Mouse (Mus musculus): ENCODE measurements around the gene Hpse2.
A peak's percentile ranks its signal among the peaks of the same experiment; 100 is the strongest.

Hpse2 gene

DNA sequence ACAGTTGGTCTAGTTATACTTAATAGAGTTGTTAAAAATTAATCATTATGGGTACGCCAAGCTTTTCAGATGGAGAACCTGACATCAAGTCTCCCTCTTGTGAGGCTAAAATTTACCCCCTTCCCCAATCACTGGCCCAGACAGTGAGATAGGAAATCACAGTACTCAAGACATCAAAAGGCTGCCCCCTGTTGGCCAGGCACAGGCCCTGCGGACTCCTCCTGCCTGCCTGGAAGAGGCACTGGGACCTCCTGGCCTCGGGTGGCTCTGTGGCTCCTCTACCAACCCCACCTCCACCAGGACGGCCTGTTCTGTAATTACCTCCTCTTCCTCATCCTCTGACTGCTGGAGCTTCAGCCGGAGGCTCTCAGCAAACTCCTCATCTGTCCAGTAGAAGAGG is 610.4 kb downstream of the Hpse2 start:
- peak; percentile 49 for DNase-seq (ENCODE audit: low read depth)

DNA sequence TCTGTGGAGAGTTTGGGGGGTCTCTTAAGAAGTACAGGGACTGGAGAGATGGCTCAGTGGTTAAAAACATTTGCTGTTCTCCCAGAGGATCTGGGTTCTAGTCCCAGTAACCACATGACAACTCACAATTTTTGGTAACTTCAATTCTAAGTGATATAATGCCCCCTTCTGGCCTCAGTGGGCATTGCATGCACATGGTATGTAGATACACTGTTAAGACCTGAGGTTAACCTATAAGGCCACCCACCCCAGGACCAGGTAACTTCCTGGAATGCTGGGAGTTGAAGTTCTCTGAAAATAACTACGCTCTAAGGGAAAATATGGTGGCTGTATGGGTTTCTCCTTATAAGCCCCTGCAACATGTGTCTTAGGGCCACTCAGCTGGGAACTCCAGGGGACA is 611.3 kb downstream of the Hpse2 start:
- peak; percentile 67 for DNase-seq (ENCODE audit: low read depth)

DNA sequence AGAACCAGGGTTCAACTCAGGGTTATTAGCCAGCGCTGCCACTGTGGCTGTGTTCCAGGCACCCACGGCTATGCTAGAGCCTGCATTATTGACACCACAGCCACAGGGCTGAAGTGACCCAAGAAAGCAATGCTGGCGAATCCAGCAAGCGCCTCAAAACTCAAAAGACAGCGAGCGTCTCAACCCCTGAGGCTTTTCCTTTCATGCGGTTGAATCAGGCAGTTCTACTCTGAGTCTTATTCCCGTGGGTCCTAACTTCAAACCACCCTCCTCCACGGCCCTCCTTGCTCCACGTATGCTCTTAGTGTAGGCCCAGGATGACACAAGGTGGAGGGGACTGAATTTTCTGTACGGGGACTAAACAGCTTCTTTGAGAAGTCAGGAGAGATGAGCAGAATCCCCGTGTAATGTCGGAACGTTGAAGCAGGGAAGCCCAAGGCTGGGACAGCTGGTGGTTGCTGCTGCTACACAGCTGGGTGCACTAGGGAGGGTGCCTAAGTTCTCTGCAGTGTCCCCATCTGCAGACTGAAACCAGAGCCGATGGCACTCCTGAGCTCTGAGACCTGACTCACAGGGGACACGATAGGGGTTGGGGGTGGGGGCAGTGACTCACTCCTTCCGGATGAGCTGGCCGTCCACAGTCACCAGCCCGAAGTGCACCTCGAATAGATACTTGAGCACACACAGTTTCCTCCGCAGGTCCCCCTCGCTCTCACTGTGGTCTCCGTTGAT is 617.8 kb downstream of the Hpse2 start:
- DNase-seq (ENCODE audit: low read depth), result no peak

DNA sequence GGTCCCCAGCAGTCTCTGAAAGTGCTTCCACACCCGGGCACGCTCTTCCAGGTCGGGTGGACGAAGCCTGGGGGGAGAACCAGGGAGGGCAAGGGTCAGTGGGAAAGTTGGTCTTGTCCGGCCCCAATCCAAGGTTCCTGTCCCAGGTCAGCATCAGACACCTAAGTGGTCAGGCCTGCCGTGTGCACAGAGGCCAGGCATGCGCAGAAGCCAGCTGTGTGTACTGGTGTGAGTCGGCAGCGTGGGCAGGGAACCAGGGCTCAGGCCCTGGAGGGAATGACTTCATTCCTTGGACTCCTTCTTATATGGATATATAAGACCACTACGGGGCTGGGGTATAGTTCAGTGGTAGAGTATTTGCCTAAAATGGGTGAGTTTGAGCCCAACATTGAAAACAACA is 618.5 kb downstream of the Hpse2 start:
- DNase-seq (ENCODE audit: low read depth), result no peak

DNA sequence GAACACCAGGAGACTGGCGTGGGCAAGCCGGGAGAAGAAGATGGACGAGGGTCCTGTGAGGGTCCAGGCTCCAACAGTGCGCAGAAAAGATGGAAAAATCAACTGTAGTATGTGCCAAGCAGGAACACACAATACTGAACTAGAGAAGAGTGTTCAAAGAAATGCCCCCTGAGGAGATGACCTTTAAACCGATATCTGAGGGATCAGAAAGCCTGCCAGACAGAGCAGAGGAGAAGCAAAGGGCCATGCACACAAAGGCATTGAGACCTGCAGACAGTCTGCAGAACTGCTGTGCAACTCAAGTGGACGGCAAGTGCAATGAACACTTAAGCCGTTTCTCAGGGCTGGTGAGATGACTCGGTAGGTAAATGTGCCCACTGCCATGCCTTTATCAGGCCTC is 620.8 kb downstream of the Hpse2 start:
- no peak for DNase-seq (ENCODE audit: low read depth)

DNA sequence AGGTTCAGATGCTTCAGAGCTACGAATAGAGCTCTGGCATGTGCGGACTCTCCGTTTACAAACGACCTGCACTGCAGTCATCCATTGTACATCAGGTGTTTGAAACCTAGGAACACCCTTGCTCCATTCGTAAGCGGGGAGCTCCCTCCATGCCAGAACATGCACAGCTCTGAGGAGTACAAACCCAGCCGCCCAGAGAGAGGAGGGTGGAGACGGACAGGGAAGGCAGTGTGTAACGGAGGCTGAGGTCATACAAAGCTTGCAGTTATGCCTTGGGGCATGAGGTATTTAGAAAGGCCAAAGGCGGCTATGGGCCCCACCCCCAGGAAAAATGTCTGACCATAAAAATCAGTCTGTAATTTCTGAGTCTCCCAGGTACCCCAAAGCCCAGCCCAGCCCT is 623.8 kb downstream of the Hpse2 start:
- DNase-seq (ENCODE audit: low read depth), result no peak

DNA sequence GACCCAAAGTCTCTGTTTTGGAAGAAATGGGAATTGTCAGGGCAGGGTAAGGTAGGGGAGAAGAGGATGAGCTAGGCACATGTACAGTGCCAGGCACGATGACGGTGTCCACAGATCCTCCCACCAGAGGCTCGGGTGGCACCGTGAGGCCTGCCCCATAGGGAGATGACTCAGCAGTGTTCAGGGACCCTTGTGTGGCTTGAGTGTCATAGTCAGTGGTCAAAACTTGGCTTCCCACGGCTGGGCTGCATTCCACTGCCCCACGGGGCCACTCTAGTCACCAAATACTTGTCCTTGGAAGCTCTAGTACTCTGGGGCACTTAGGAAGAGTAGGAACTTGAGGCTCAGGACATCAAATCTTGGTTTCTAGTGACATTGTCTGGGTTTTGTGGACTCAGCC is 631.5 kb downstream of the Hpse2 start:
- no peak for DNase-seq (ENCODE audit: low read depth)

DNA sequence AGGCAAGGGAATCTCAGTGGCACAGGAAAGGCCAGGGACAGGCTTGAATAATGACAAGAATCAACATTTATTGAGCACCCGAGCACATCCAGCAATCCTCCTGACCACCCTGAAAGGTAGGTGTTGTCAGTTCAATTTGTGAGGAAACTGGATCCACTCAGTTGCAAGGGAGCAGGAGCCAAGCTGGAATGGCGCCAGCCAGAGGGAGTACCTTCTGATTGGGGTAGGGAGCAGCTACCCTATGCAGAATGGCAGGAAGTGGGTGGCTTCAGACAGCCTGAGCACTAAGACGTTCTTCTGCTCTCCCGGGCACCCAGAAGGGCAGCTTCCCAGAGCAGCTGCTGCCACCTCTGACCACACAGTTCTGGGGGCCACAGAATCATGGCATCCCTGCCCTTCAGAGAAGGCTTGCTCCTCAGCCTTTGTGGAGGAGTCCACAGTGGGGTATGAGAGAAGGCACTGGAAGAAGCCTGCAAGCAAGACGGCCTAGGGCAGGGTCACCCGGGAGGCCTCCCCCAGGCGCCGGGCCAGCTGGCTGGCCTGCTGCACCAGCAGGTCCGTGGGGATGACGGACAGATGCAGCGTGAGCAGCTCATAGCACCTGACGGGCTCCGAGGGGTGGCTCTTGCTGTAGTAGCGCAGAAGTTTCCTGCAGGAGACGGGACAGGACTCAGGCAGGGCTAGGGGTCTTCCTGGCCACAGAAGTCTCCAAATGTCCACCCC is 632.8 kb downstream of the Hpse2 start:
- no peak for DNase-seq (ENCODE audit: low read depth)

DNA sequence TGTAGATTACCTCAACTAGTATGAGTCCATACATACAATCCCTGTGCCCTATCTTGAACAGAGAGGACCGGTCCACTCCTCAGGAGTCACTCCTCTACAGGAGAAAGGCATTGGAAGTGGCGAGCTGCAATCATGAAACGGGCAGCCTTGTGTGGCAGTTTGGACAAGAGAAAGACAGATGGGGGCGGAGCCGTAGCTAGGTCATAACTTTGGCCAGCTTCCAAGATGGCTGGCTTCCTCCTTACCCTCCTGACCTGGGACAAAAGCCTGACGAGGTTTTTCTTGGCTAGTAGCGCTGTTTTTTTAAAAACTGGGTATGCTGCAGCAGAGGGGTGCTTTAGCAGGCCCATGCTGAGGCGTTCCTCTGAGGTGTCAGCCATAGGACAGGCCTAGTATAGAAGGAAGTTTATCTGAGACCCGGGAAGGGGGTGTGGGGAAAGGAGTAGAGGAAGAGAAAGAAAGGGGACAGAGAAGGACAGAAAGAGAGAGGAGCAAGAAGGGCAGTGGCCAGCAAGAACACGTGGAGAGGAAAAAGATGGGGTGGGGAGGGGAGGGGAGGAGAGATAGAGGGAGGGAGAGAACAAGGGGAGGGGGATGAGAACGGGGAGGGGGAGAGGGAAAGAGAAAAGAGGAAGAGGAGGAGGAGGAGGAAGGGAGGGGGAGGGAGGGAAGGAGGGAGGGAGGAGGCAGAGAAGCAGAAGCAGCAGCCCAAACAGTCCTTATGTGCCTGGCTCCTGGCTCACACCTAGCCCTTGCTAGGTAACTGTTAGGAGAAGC is 634.8 kb downstream of the Hpse2 start:
- no peak for DNase-seq (ENCODE audit: low read depth)

DNA sequence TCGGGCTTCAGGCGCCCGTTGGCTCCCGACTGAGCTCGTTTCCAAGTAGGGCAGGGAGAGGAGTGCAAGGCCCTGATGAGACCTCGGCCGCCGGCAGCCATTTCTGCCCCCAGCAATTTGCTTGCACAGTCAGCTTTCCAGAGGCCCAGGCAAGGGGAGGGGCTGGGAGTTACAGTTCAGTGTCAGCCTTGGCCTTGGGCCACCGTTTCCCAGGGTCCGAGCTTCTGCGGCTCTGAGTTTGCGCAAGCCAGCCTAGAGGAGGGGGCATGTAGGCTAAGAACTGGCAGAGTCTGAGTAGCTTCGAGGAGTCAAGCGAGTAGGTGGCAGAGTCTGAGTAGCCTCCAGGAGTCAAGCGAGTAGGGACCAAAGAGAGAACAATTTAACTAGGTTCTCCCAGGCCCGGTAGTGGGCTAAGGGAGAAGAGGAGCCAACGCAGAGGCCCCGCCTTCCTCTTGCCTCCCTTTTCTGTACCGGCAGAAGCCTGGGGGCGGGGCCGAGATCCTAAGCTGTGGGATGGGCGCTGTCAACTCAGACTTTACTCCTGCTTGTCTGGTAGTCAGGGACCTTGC is 635.7 kb downstream of the Hpse2 start, which contains the start of gene Pyroxd2:
Gene Pyroxd2, minus strand, starts transcription at position 413 of the 569 bp plus-strand sequence.
- no peak for DNase-seq (ENCODE audit: low read depth)

DNA sequence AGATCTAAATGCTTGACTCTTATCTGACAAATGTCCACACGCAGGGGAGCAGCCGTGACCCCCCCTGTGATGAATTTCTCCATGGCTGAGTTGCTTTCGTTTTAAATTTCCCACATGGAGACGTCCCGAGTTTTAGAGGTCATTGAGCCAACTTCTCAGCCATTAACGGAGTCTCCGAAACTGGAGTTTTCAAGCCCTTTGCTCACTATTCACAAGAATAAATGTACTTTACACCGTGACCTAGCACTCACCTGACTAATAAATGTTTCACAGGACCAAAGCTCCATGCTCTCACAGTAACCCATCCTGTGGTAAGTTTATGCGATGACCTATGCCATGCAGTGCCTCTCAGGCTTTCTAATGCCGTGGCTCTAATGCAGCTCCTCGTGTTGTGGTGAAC is 638.0 kb downstream of the Hpse2 start:
- DNase-seq (ENCODE audit: low read depth), result no peak

DNA sequence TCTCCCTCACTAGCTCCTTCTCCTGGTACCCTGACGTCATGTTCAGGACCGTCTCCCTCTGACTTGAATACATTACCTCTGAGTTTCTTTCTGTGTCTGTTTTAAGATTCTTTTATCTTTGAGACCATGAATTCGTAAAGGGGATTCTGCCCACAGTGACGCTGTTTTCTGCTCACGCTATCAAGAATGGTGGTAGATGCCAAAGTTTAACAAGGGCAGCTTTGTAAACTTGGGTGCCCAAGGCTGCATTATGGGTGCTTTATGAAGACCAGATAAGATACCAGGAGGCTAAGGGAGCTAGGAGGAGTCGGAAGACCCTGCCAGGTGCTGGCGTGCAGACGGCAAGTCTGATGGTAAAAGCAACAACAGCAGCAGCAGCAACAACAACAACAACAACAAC is 641.5 kb downstream of the Hpse2 start:
- no peak for DNase-seq (ENCODE audit: low read depth)

DNA sequence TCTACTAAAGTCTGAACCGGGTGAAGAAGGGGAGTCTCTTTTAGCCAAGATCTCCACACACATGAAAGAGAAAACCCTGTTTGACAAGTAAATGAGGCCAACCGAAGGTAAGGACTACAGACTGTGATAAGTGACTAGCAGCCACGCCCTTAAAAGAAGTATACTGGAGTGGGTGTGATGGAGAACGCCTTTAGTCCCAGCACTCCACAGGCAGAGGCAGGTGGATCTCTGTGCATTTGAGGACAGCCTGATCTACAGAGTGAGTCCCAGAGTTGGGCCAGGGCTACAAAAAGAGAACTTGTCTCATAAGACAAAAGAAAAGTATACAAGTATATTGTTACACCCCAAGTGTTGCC is 642.3 kb downstream of the Hpse2 start:
- no peak for DNase-seq (ENCODE audit: low read depth)

DNA sequence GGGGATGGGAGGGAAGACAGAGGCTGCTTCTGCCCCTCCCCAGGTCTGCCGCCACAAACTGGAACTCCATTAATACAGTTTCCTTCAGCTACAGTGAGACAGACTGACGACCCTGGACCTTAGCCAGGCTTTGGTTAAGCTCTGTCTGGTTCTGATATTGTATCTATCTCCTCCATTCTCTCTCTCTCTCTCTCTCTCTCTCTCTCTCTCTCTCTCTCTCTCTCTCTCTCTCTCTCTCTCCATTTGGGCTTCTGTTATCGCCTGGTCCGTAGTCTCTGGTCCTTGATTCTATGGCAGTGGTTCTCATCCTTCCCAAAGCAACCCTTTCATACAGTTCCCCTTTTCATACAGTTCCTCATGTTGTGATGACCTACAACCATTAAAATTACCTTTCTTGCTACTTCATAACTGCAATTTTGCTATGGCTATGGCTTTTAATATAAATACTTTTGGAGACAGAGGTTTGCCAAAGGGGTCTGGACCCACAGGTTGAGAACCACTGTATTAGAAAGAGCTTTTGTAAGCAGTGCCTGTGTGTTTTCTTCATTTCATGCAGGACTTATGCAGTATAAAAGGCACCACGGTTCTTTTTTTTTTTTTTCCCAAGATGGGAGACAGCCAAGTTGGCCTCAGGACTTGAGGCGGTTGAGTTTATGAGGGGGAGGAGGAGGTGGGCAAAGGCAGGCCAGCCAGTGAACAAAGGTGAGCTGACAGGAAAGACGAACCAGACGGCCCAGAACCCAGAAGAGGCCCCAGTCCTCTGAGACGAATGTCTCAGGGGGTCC is 642.9 kb downstream of the Hpse2 start:
- no peak for DNase-seq (ENCODE audit: low read depth)

DNA sequence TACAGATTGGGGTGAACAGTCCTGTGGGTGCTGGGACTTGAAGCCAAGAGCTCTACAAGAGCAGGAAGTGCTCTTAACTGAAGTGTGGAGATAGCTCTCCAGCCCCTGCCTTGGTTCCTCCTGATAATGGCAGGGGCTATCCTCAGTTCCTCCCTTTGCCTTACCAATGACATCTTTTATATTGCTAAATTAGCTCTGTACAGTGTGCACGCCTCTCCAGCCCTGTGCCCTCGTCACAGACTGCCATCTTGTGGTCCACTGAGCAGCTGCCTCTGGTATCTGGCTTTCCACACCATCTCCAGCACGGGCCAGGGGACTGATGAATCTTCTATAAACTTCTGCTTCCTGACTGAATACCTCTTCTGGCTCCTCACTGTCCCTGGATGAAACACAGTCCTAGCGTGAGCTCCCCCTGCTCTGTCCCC is 644.0 kb downstream of the Hpse2 start:
- DNase-seq (ENCODE audit: low read depth), result no peak

DNA sequence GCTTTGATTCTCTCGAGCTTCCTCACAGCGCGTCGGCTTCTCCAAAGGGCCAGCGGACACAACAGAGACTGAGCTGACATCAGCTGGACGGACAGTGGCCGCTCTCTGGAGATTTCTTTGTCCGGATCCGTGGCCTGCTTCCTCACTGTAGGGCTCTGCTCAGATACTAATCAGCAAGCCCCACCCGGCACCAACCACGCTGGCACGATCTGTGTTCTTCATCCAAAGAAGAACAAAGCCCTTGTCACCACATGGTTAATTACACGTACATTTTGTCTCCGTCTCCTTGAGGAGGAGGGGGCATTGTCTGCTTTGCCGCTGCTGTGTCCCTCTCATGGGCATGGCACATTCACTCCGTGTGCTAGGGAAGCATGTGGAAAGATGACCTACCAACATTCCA is 644.9 kb downstream of the Hpse2 start:
- DNase-seq (ENCODE audit: low read depth), result no peak

DNA sequence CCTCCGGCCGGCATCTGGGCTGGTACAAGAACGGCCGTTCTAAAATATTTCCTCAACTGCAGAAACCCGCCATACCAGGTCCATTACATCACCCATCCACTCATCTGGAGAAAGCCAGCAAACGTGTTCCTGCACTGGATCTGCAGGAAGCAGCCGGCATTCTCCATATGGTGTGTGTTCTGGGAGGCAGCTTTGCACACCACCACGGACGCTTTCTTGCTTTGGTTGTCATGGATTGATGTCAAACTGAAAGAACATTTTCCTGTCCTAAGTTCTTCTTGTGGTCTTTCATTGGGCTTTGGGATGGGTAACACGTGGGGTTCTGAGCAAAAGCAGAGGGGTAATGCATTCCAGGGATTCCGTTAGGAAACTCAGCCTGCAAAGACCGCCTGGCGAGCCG is 646.3 kb downstream of the Hpse2 start:
- no peak for DNase-seq (ENCODE audit: low read depth)

DNA sequence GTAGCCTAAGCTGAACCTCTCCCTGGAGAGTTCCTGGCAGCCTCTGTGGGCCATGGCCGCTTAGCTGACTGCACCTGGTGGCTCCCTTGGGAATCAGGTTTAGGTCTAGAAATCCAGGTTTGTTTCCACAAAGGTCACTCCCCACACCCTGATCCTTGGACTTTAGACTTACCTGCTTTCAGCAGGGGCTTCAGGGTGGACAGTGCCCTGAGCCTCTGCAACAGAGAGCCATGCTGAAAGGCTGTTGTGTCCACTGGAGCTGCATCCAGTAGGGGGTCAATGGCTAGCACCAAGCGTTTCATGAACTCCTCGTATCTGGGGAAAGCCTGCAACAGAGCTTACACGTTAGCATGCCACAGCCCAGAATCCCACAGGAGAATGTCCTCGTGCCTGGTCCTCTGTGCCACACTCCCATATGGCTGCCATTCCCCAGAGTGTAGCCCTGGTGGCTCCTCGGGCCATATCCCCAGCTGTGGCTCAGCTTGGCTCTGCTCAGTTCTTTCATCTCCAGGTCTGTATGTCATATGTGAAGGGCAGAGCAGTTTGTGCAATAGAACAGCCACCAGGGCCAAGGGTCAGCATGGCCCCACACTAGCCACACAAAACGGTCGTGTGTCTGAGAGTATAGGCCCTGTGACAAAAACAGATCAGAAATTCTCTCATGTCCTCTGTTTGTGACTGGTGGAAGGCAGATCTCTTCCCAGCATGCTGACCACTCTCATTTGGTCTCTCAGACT is 647.8 kb downstream of the Hpse2 start:
- DNase-seq (ENCODE audit: low read depth), result no peak

DNA sequence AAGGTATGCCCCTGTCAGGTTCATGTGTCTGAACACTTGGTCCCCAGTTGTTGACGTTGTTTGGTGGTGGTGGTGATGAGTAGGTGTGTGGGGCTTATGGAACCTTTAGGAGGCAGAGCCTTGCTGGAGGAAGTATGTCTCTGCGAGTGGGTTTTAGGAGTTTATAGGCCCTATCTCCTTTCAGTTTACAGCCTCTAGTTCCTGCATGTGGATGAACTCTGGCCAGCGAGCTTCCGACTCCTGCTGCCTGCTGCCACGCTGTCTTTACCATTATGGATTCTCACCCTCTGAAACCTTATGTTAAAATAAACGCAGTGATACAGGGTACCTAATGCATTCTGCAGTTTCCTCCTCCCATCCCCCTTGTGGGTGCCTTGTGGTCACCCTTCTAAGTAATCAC is 648.4 kb downstream of the Hpse2 start:
- no peak for DNase-seq (ENCODE audit: low read depth)

DNA sequence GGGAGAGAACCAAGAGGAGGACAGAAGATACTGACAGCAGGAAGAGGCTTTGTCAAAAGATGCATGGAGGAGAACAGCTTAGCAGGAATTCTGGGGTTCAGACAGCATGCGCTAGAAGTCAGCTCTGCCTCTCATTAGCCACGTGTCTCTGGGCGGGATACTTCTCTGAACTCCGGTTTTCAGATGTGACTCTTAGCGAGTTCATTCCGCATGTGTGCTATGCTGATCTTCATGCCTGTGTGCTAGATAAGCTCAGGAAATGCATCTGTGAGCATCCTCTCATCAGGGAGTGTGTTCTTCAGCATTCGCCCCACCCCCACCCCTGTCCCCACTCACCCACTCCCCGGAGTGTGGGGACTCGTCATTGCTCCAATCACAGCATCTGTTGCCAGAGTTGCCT is 650.4 kb downstream of the Hpse2 start:
- no peak for DNase-seq (ENCODE audit: low read depth)
